Mouse (Mus musculus): ENCODE measurements at regions not wholly inside any gene's neighbourhood (a gene's known extent, or its start where the extent isn't known, plus 50 kb on each side); places are given as distances from the start of the nearest gene placed in this dataset.

GRCm38 (mm10) chr16:86355036-86355435, 453.4 kb upstream of the Adamts5 start:
- H3K4me2 ChIP-seq (ENCODE audit: low read length): no peak overlapping the region
- WGBS: 77% methylated on average over 2 of the region's 2 CpGs
- H3K9me3 ChIP-seq (replicated peaks; ENCODE audit: control insufficient read depth, low read length, poor library complexity, severe bottlenecking): no peaks in the 10 kb centered on the region
- no peaks in the 10 kb centered on the region for H3K36me3 ChIP-seq (ENCODE audit: control insufficient read depth, insufficient read depth, low read length)
- no peak overlapping the region for H3K27ac ChIP-seq (ENCODE audit: low read length)
- H3K4me1 ChIP-seq (ENCODE audit: control insufficient read depth, insufficient read depth, low read length): no peaks in the 10 kb centered on the region
- ATAC-seq: no peak
- no peaks in the 10 kb centered on the region for H3K27me3 ChIP-seq (ENCODE audit: control insufficient read depth, insufficient read depth, low read depth, low read length)
- H3K9ac ChIP-seq (ENCODE audit: low read depth, low read length): no peak overlapping the region
- H3K4me3 ChIP-seq (ENCODE audit: low read depth, low read length): no peak overlapping the region

GRCm38 (mm10) chr16:86347753-86348152, 446.1 kb upstream of the Adamts5 start:
- Histone ChIP-seq H3K27ac (ENCODE audit: low read length) (no peak overlapping the region), H3K9me3 (replicated peaks; ENCODE audit: control insufficient read depth, low read length, poor library complexity, severe bottlenecking) (no peaks in the 10 kb centered on the region), H3K36me3 (ENCODE audit: control insufficient read depth, insufficient read depth, low read length) (no peaks in the 10 kb centered on the region), H3K4me1 (ENCODE audit: control insufficient read depth, insufficient read depth, low read length) (no peaks in the 10 kb centered on the region), H3K4me2 (ENCODE audit: low read length) (no peak overlapping the region), H3K9ac (ENCODE audit: low read depth, low read length) (no peak overlapping the region), H3K27me3 (ENCODE audit: control insufficient read depth, insufficient read depth, low read depth, low read length) (no peaks in the 10 kb centered on the region), H3K4me3 (ENCODE audit: low read depth, low read length) (no peak overlapping the region)
- 90% methylated on average over 5 of the region's 5 CpGs for WGBS
- no peak for ATAC-seq

- Histone ChIP-seq H3K36me3 (ENCODE audit: control insufficient read depth, insufficient read depth, low read length) (no peaks in the 10 kb centered on the region), H3K4me2 (ENCODE audit: low read length) (no peak overlapping the region), H3K4me1 (ENCODE audit: control insufficient read depth, insufficient read depth, low read length) (no peaks in the 10 kb centered on the region), H3K4me3 (ENCODE audit: low read depth, low read length) (no peak overlapping the region), H3K9ac (ENCODE audit: low read depth, low read length) (no peak overlapping the region), H3K27me3 (ENCODE audit: control insufficient read depth, insufficient read depth, low read depth, low read length) (no peaks in the 10 kb centered on the region), H3K27ac (ENCODE audit: low read length) (no peak overlapping the region), H3K9me3 (replicated peaks; ENCODE audit: control insufficient read depth, low read length, poor library complexity, severe bottlenecking) (no peaks in the 10 kb centered on the region)
- WGBS: 59% methylated on average over 3 of the region's 3 CpGs
- no peak for ATAC-seq
Observed at GRCm38 (mm10) chr16:86346916-86347315, 445.3 kb upstream of the Adamts5 start.

DNA sequence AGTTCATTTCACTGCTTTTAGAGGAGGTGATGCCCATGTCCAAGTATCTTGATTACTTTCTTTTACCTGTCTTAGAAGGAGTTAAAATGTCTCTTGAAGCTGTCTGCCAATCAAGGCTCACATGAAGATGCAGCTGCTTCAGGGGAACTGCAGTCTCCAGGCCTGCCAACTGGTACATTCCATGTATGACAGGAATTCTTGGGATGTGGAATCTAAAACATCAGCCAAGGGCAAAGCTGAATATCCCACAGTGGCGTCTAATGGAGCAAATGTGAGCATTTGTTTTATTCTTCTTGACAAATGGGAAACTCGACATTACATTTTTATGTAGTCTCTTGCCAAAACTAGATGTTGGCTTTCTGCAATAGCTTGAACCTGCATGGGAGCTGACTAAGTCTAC, 438.7 kb upstream of the Adamts5 start:
- H3K9ac ChIP-seq (ENCODE audit: low read depth, low read length): no peak overlapping the region
- H3K4me2 ChIP-seq (ENCODE audit: low read length): no peak overlapping the region
- no peak overlapping the region for H3K27ac ChIP-seq (ENCODE audit: low read length)
- no peaks in the 10 kb centered on the region for H3K9me3 ChIP-seq (replicated peaks; ENCODE audit: control insufficient read depth, low read length, poor library complexity, severe bottlenecking)
- no peaks in the 10 kb centered on the region for H3K4me1 ChIP-seq (ENCODE audit: control insufficient read depth, insufficient read depth, low read length)
- H3K27me3 ChIP-seq (ENCODE audit: control insufficient read depth, insufficient read depth, low read depth, low read length): no peaks in the 10 kb centered on the region
- ATAC-seq: no peak
- H3K36me3 ChIP-seq (ENCODE audit: control insufficient read depth, insufficient read depth, low read length): no peaks in the 10 kb centered on the region
- WGBS: 83% methylated on average over 2 of the region's 2 CpGs
- no peak overlapping the region for H3K4me3 ChIP-seq (ENCODE audit: low read depth, low read length)

DNA sequence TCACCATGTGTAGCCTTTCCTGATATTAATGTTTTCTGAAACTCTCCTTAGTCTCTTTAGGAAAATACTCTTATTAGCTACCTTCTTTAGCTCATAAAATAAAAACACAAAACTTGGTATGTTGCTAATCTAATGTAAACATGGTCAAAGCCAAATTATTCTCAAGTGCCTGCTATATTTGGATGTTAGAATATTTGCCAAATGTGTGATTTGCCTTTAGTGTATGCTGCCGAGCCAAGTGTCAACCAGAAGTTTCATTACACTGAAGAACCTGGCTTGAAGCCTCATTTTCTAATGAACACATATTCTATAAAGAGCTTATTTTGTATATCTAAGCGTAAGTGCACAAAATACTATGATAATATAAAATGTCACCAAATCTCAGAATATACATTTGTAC, 423.8 kb upstream of the Adamts5 start:
- H3K4me2 ChIP-seq (ENCODE audit: low read length): no peak overlapping the region
- no peak overlapping the region for H3K9ac ChIP-seq (ENCODE audit: low read depth, low read length)
- H3K4me1 ChIP-seq (ENCODE audit: control insufficient read depth, insufficient read depth, low read length): no peaks in the 10 kb centered on the region
- H3K27me3 ChIP-seq (ENCODE audit: control insufficient read depth, insufficient read depth, low read depth, low read length): no peaks in the 10 kb centered on the region
- H3K4me3 ChIP-seq (ENCODE audit: low read depth, low read length): no peak overlapping the region
- H3K9me3 ChIP-seq (replicated peaks; ENCODE audit: control insufficient read depth, low read length, poor library complexity, severe bottlenecking): no peaks in the 10 kb centered on the region
- no peak overlapping the region for H3K27ac ChIP-seq (ENCODE audit: low read length)
- ATAC-seq: no peak
- no peaks in the 10 kb centered on the region for H3K36me3 ChIP-seq (ENCODE audit: control insufficient read depth, insufficient read depth, low read length)
- WGBS: 84% methylated on average over 2 of the region's 2 CpGs

DNA sequence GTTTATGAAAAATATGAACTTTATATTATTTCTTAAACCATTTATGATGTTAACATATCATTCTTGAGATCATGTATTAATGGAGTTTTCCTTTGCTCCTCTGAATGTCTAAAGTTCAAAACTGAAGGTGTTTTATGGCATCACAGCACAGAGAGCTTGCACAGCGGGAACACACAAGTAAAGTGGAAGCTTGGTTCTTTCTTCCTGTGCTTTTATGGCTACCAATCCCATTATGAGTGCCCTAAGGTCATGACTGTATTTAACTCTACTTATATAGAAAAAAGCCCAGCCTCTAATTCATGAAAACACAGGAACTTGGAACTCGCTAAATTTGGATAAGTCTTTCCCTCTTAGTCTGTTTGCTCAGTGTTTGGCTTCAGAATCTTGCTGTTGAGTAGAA, 417.3 kb upstream of the Adamts5 start:
- no peak overlapping the region for H3K4me2 ChIP-seq (ENCODE audit: low read length)
- H3K27me3 ChIP-seq (ENCODE audit: control insufficient read depth, insufficient read depth, low read depth, low read length): no peaks in the 10 kb centered on the region
- WGBS: 56% methylated on average over 2 of the region's 2 CpGs
- H3K9ac ChIP-seq (ENCODE audit: low read depth, low read length): no peak overlapping the region
- no peaks in the 10 kb centered on the region for H3K9me3 ChIP-seq (replicated peaks; ENCODE audit: control insufficient read depth, low read length, poor library complexity, severe bottlenecking)
- no peak for ATAC-seq
- H3K27ac ChIP-seq (ENCODE audit: low read length): no peak overlapping the region
- H3K4me3 ChIP-seq (ENCODE audit: low read depth, low read length): no peak overlapping the region
- no peaks in the 10 kb centered on the region for H3K36me3 ChIP-seq (ENCODE audit: control insufficient read depth, insufficient read depth, low read length)
- no peaks in the 10 kb centered on the region for H3K4me1 ChIP-seq (ENCODE audit: control insufficient read depth, insufficient read depth, low read length)

GRCm38 (mm10) chr16:86309696-86310095, 408.1 kb upstream of the Adamts5 start:
- Histone ChIP-seq H3K9ac (ENCODE audit: low read depth, low read length) (no peak overlapping the region), H3K27ac (ENCODE audit: low read length) (no peak overlapping the region), H3K4me3 (ENCODE audit: low read depth, low read length) (no peak overlapping the region), H3K9me3 (replicated peaks; ENCODE audit: control insufficient read depth, low read length, poor library complexity, severe bottlenecking) (no peaks in the 10 kb centered on the region), H3K4me1 (ENCODE audit: control insufficient read depth, insufficient read depth, low read length) (no peaks in the 10 kb centered on the region), H3K36me3 (ENCODE audit: control insufficient read depth, insufficient read depth, low read length) (no peaks in the 10 kb centered on the region), H3K27me3 (ENCODE audit: control insufficient read depth, insufficient read depth, low read depth, low read length) (no peaks in the 10 kb centered on the region), H3K4me2 (ENCODE audit: low read length) (no peak overlapping the region)
- no peak for ATAC-seq
- WGBS: 77% methylated on average over 2 of the region's 2 CpGs

GRCm38 (mm10) chr16:86303869-86304268, 402.2 kb upstream of the Adamts5 start:
- H3K36me3 ChIP-seq (ENCODE audit: control insufficient read depth, insufficient read depth, low read length): no peaks in the 10 kb centered on the region
- no peak overlapping the region for H3K4me2 ChIP-seq (ENCODE audit: low read length)
- no peaks in the 10 kb centered on the region for H3K4me1 ChIP-seq (ENCODE audit: control insufficient read depth, insufficient read depth, low read length)
- H3K9me3 ChIP-seq (replicated peaks; ENCODE audit: control insufficient read depth, low read length, poor library complexity, severe bottlenecking): no peaks in the 10 kb centered on the region
- ATAC-seq: no peak
- H3K9ac ChIP-seq (ENCODE audit: low read depth, low read length): no peak overlapping the region
- H3K4me3 ChIP-seq (ENCODE audit: low read depth, low read length): no peak overlapping the region
- no peak overlapping the region for H3K27ac ChIP-seq (ENCODE audit: low read length)
- WGBS: 86% methylated on average over 2 of the region's 2 CpGs
- no peaks in the 10 kb centered on the region for H3K27me3 ChIP-seq (ENCODE audit: control insufficient read depth, insufficient read depth, low read depth, low read length)

DNA sequence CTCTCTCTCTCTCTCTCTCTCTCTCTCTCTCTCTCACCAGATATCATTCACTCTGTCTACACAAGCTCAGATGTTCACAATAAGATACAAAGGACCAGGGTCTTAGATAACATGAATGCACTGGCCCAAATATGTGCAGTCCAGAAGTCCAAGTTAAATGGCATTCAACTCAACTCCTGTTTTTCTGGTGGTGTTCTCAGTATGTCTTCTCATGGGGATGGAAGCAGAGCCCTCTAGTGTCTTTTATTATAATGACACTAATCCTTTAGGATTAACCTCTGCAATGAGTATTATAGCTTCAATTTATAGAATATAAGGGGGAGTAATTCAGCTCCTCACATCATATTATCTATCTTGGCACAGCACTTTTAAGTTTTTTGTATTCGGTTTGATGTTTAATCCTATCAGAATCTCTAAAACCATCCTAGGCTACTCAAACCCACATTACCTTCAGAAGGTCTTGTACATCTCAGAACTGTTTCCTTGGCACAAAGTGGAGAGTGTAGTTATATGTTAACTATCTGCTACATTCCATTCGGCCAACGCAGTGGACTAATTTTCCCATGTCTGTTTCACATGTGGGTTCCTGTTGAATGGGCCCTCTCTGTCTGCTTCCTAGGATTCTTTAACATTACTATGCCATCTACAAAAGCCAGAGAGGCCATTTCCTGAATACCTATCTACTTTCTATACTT, 401.0 kb upstream of the Adamts5 start:
- Histone ChIP-seq H3K36me3 (ENCODE audit: control insufficient read depth, insufficient read depth, low read length) (no peaks in the 10 kb centered on the region), H3K9me3 (replicated peaks; ENCODE audit: control insufficient read depth, low read length, poor library complexity, severe bottlenecking) (no peaks in the 10 kb centered on the region), H3K4me2 (ENCODE audit: low read length) (no peak overlapping the region), H3K9ac (ENCODE audit: low read depth, low read length) (no peak overlapping the region), H3K27ac (ENCODE audit: low read length) (no peak overlapping the region), H3K27me3 (ENCODE audit: control insufficient read depth, insufficient read depth, low read depth, low read length) (no peaks in the 10 kb centered on the region), H3K4me3 (ENCODE audit: low read depth, low read length) (no peak overlapping the region), H3K4me1 (ENCODE audit: control insufficient read depth, insufficient read depth, low read length) (no peaks in the 10 kb centered on the region)
- no peak for ATAC-seq
- WGBS: 65% methylated on average over 3 of the region's 3 CpGs
